Mouse (Mus musculus): Measurements from ENCODE around the gene 2010300C02Rik.
A peak's percentile ranks its signal among the peaks of the same experiment; 100 is the strongest.
"Not testable (repeated sequence)": the region's sequence is repeated elsewhere in the genome, so short reads cannot be mapped to it uniquely, and the experiment has no call there.

Gene 2010300C02Rik

DNA sequence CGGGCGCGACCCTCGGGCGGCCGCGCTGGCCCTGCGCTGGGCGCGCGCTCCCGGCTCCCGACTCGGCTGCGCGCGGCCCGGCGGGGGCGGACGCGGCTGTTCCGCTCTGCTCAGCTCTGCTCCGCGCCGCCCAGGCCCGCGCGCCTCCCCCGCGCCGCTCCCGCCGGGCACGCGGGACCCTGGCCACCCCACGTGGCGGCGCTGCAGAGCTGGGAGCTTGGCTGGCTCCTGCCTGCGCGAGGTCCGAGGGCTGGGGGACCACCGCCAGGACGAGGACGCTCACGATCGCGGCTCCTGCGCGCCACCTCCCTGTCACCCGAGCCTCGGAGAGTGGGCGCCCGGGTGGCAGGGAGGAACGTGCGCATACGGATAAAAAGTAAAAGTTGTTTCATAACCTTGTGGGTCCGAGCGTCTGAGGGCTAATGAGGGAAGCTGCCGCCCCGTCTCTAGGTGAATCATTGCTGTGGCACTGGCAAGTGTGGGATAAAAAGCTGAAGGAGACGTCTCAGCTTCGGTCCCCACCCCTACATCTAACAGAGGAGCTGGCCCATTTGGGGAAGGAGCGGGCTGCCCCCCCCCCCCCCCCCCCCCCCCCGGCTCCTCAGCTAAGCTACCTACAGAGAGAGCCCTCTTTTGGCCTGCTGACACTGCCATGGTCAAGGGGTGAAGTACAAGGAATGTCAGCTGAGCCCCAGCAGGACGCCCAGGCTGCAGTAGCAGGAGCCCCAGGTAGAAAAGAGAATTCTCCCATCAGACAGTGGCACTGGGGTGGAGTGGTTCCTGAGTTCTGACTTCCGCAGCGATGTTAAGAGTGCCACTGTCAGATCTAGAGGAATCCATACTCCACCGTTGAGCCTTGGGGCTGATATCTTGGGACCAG, at the start of gene 2010300C02Rik:
TSS of gene 2010300C02Rik (minus strand) at position 325 of the 880 bp plus-strand sequence.
- DNase-seq, result peak; percentile 20

- no peak for DNase-seq
These were observed 39.5 kb upstream of the 2010300C02Rik start for GRCm38 (mm10) chr1:37759407-37759806.

- no peak for DNase-seq
These were observed 24.9 kb upstream of the 2010300C02Rik start for GRCm38 (mm10) chr1:37744650-37745259.

- no peak for DNase-seq
These were observed 22.9 kb upstream of the 2010300C02Rik start for GRCm38 (mm10) chr1:37742602-37743270.

DNA sequence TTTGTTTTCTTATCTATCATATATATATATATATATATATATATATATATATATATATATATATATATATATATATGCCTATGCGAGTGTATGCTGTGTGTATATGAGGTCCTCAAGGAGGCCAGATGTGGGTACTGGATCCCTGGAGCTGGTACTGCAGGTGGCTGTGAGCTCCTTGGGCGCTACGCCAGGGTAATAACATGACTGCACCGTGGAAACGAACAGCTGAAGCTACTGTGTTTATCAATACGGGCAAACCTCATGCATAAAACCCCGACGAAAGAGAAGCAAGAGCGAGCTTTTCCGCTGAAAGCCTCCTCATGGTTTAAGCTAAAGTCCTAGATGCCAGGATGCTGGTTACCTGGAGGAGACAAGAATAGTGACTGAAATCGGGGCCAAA, 22.2 kb upstream of the 2010300C02Rik start:
- DNase-seq, result no peak

DNA sequence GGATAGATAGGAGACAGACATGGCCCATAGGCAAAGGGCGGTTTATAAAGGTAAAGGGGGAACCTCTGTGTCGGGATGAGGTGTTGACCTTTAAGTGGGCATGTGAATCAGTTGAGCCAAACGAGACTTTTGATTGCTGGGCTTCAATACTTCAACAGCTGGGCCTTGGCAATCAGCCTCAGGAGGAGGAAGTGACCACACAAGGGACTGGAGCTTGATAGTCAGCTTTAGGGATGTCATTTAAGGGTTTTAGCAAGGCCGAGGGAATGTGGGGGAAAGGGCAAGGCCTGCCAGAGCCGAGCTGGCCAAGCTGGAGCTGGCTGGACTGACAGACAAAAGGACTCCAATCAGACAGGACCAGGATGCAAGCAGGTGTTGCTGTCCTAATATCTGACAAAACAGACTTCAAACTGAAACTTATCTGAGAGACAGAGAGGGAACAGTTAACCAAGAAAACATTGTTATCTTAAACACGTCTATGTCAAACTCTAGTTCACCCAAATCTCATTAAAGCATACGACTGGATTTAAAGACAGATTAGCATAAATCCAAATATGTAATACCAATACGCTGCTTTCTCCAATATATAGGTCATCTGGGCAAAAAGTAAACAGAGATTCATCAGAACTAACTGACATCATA, 20.4 kb upstream of the 2010300C02Rik start:
- DNase-seq, result no peak

- DNase-seq, result no peak
These were observed 19.0 kb upstream of the 2010300C02Rik start for GRCm38 (mm10) chr1:37738895-37739294.

GRCm38 (mm10) chr1:37737045-37737444, 17.2 kb upstream of the 2010300C02Rik start:
- no peak for DNase-seq

GRCm38 (mm10) chr1:37735932-37736331, 16.0 kb upstream of the 2010300C02Rik start:
- no peak for DNase-seq

GRCm38 (mm10) chr1:37734841-37735240, 15.0 kb upstream of the 2010300C02Rik start:
- no peak for DNase-seq

- DNase-seq, result no peak
These were observed 9.5 kb upstream of the 2010300C02Rik start for GRCm38 (mm10) chr1:37729353-37729752.

DNA sequence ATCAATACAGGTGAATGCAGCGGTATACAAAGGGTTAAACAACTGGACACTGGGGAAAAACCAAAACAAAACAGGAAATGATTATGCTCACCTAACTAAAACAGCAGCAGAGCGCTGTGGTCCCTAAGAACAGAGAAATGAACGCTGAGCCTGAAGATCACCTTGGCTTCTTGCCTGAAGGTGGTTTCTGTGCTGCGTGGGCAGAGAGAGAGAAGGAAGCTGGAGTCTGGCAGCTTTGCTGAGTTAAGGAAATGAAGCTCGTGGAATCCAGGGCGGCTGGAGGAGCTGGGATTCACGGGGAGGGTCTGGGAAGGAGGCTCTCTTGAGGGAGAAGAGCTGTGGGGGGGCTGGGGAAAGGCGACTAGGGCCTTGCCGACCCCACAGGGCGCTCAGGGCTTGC, 8.2 kb upstream of the 2010300C02Rik start:
- DNase-seq, result no peak

- no peak for DNase-seq
These were observed 7.3 kb upstream of the 2010300C02Rik start for GRCm38 (mm10) chr1:37727186-37727585.

DNA sequence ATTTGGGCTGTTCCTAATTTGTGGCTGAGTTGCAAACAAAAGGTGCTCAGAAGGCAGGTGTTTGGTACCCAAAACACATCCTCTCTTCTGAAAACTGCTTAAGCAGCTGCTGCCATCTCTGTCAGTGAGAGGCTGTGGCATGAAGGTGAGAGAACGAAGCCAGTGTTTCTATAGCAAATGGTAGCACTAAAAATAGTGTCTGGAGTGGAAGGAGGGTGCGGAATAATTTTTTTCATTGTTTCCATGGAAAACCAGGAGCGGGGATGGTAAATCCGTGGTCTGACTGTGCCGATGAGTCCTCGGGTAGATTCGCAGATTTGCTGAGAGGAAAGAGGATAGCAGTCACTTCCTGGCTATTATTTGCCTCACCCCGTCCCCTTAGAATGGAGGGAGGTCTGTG, 6.5 kb upstream of the 2010300C02Rik start:
- no peak for DNase-seq

- DNase-seq, result no peak
These were observed 6.0 kb upstream of the 2010300C02Rik start for GRCm38 (mm10) chr1:37725880-37726279.

- DNase-seq, result no peak
These were observed 1.2 kb upstream of the 2010300C02Rik start for GRCm38 (mm10) chr1:37721092-37721491.

DNA sequence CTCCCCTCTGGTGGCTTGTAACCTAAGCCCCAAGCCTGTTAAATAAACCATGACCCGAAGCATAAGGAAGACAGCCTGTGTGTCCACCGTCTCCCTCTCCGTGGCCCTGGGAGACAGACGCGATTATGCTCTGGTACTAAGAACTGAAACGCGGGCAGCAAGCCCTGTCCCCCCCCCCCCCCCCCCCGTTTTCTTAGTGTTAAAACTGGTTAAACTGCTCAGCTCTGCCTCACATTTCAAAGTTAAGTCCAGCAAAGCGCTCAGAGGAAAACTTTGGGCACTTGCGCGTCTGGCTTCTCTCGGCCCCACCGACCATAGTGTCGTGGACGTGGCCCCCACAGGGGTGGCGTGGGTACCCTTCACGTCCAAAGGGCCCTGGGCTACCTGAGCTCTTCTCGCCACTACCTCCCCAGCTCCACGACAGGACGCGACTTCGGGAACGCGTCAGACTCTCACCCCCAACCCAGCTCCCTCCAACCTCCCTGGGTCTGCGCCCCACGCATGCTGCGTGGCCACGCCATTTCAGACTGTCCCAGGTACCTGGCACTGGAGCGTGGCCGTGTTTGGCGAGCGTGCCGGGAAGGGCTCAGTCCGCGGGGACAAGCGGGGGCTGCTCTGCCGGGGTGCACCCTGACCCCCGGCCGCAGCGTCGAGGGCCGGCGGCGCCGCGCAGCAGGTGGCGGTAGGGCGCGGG, 708 bp downstream of the 2010300C02Rik start:
- no peak for DNase-seq

DNA sequence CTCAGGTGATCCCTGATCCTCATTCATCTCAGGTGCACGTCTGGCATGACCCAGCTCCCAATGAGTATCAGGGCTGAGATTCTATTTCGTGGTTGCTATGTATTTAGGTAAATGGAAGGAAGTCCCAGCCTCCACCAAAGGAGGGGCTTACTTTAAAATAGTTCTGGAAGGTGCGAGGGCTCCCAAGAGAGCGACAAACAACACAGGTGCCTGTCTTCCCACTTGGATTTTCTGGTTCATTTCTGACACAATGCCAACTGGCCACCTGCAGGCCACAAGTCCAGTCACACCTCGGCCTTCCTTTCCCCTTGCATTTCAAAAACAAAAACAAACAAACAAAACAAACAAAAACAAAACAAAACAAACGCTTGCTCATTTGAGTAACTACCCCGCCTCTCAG, 1.4 kb downstream of the 2010300C02Rik start:
- no peak for DNase-seq

DNA sequence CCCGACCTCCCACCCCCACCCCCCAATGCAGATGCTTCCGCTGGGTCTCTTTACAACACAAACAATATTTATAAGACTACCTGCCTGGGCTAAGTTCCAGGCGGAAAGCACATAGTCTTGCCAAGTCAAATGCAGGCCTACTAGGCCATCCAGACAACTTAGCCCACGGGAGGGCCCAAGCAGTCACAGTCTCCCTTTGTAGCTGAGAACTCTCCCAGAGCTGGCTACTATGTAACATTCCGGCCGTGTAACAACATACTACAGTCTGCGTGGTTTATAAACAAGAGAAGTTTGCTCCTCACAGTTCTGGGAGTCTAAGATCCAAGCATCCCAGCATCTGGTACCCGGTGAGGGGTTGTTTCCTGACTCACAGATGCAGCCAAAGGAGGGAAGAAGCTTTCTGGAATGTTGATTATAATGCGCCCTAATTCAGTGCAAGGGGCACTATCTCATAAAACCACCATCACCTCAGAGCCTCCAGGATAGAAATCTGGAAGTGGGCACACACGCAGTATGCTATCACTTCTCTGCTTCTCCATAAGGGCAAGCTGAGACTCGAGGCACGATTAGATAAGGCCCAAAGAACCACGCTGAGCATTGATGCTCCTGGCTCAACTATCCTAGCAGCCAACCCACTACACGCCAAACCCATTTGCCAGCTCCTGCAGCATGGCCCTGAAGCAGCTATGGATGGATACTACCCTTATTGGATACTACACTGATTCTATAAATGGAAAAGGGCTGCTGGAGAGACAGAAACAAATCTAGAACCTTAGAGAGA, 2.3 kb downstream of the 2010300C02Rik start:
- no peak for DNase-seq

DNA sequence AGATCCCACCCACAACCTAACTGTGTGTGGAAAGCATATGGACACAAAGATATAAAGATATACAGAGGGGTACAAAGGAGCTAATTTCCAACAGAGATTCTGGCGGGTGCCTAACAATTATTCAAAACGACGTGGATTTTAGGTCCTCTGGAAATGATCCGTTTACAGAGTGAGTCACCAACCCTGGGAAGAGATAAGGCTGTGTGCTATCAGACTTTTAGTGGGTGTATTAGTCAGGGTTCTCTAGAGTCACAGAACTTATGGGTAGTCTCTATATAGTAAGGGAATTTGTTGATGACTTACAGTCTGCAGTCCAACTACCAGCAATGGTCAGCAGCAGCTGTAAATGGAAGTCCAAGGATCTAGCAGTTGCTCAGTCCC, 7.5 kb downstream of the 2010300C02Rik start:
- DNase-seq, result not testable (repeated sequence)

DNA sequence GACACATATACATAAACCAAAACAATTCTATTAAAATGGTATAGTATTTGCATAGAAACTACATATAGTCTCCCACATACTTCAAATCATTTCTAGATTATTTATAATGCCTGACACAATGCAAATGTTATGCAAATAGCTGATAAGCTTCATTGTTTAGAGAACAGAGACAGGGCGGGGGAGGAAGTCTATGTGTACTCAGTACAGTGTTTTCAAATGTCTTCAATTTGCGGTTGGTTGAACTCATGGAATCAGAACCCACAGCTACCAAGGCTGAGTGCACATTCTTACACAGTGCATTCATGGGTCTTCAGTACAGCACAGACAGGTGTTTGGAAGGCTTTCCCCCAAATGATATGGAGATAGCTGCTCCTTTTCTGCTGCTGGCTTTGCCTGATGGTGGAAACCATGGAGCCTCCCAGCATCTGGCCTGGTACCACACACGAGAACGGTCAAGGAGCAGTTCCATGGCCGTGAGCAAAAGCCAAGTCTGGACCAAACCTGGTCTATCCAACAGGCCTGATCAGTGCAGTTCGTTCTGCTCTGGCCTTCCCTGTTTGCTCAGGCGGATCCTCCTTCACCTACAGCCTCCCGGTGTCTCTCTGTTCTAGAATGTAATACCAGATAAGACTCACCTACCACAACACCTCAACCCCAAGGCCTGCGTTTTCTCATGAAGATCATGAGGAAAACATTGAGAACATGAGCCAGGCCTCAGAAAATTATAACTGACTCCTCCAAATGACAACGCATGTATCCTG, 8.1 kb downstream of the 2010300C02Rik start:
- DNase-seq, result no peak
